Mouse (Mus musculus): ENCODE results near the gene Ppm1g.

- no peak for TF ChIP-seq CTCF (IDR thresholded peaks at IDR 0.05; ENCODE audit: borderline replicate concordance, insufficient read depth, low read depth, low read length)
- no peak for TF ChIP-seq POLR2A (IDR thresholded peaks at IDR 0.05; ENCODE audit: borderline replicate concordance, insufficient read depth, low read length)
These were observed 39.2 kb downstream of the Ppm1g start for GRCm38 (mm10) chr5:31181183-31181770.
